Mouse (Mus musculus) forebrain, embryonic 10.5 days (tissue): ENCODE data around the gene Anp32e. TPM values are rescaled to one million over a fixed set of nuclear protein-coding genes. Genes with fewer than 3 reads are reported as not detected.
A peak's percentile ranks its signal among the peaks of the same experiment; 100 is the strongest.
"Not testable (repeated sequence)": the region's sequence is repeated elsewhere in the genome, so short reads cannot be mapped to it uniquely, and the experiment has no call there.

Experiments
- DNase-seq: peaks from one replicate; pipeline ENCODE4 v3.0.0-alpha.2; 2017; ENCODE audit warnings: low spot score; ENCODE audit errors: extremely low spot score
- H3K27ac ChIP-seq: fragments of 300-500 bp; sonication (generic); 2 replicates; pipeline ENCODE4 v1.5.1; 2016; ENCODE audit warnings: mild to moderate bottlenecking
- H3K27me3 ChIP-seq: fragments of 300-500 bp; sonication (generic); 2 replicates; pipeline ENCODE4 v1.6.1; 2016; ENCODE audit warnings: mild to moderate bottlenecking; ENCODE audit not compliant: poor library complexity, severe bottlenecking
- H3K36me3 ChIP-seq: fragments of 300-500 bp; sonication (generic); replicated peaks from 2 replicates; pipeline ENCODE4 v1.6.1; 2016; ENCODE audit warnings: mild to moderate bottlenecking, moderate library complexity
- H3K4me1 ChIP-seq: fragments of 300-500 bp; sonication (generic); 2 replicates; pipeline ENCODE4 v1.6.1; 2016
- H3K4me3 ChIP-seq: fragments of 300-500 bp; sonication (generic); 2 replicates; pipeline ENCODE4 v1.5.1; 2016; ENCODE audit warnings: mild to moderate bottlenecking, moderate library complexity
- H3K9me3 ChIP-seq: fragments of 300-500 bp; sonication (generic); 2 replicates; pipeline ENCODE4 v1.6.1; 2016; ENCODE audit warnings: mild to moderate bottlenecking, moderate library complexity
- WGBS: fragments of 180-500 bp; shearing (Covaris S2); methylation state at CpG from one replicate; pipeline ENCODE4 v1.1.7; 2016; 5-methylcytosine and 5-hydroxymethylcytosine counted together
- polyA plus RNA-seq: library from polyadenylated mRNA; unstranded; fragments of >200 nt; fragmentation: Nextera tagmentation; extraction: Ambion mirVana; gene quantifications from 2 replicates; pipeline ENCODE4 v1.2.1, GENCODE M21; 2016

The Anp32e gene
- polyA plus RNA-seq, 1 experiment from 2014 or later: 421 TPM

GRCm38 (mm10) chr3:95907613-95908012 is 21.4 kb upstream of the Anp32e start:
- H3K4me3 ChIP-seq: no peak overlapping the region
- peaks cover 48% of the 10 kb centered on the region for H3K4me1 ChIP-seq
- DNase-seq: no peak
- H3K27ac ChIP-seq: no peak overlapping the region
- H3K9me3 ChIP-seq: no peaks in the 10 kb centered on the region
- H3K27me3 ChIP-seq: peaks cover 11% of the 10 kb centered on the region
- H3K36me3 ChIP-seq: no peaks in the 10 kb centered on the region
- 48% methylated on average over 4 of the region's 4 CpGs for WGBS

GRCm38 (mm10) chr3:95914706-95915105 is 14.3 kb upstream of the Anp32e start:
- H3K4me3 ChIP-seq: no peak overlapping the region
- no peak overlapping the region for H3K27ac ChIP-seq
- no peaks in the 10 kb centered on the region for H3K4me1 ChIP-seq
- no peaks in the 10 kb centered on the region for H3K9me3 ChIP-seq
- no peaks in the 10 kb centered on the region for H3K36me3 ChIP-seq
- 90% methylated on average over 4 of the region's 4 CpGs for WGBS
- no peak for DNase-seq
- no peaks in the 10 kb centered on the region for H3K27me3 ChIP-seq

DNA sequence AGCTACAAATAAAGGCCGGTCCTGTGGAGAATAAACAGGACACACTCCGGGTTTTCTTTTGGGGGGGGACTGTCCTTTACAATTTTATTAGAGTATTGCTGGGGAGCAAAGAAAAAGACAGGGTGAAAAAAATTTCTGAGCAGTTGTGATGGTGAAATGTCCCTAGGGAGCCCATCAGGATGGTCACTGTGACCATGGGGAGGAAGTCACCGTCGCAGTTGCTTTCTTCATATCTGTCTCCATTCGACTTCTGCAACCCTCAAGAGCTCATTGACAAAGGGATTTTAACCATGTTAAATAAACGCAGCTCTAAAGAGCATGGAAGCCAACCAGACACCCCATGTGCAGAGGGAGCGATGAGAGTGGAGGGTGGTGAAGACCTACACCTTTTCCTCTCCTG is 12.3 kb upstream of the Anp32e start:
- H3K4me3 ChIP-seq: no peak overlapping the region
- H3K27me3 ChIP-seq: no peaks in the 10 kb centered on the region
- DNase-seq: no peak
- peaks cover 4% of the 10 kb centered on the region; the same call in 1 of the 2 replicates for H3K4me1 ChIP-seq
- WGBS: 78% methylated on average over 7 of the region's 7 CpGs
- H3K9me3 ChIP-seq: no peaks in the 10 kb centered on the region
- no peak overlapping the region for H3K27ac ChIP-seq
- no peaks in the 10 kb centered on the region for H3K36me3 ChIP-seq

DNA sequence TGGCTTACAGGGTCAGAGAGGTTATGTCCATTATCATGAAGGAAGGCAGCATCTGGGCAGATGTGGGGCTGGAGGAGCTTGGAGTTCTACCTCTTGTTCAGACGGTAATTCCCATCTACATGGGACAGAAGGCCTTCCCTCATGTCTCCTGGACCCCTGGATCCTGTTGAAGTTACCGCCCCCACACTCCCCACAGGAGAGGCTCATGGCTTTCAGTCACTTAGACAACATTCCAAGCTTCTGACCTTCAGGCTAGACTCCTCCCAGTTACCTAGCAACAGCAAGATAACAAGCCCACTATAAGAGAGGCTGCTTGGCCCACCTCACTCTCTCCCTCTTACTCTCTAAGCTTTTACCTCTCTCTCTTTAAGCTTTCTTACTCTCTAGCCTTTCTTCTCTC is 8.5 kb upstream of the Anp32e start:
- DNase-seq, H3K9me3 ChIP-seq, H3K27ac ChIP-seq, H3K4me1 ChIP-seq, H3K4me3 ChIP-seq, H3K27me3 ChIP-seq, H3K36me3 ChIP-seq: not testable (repeated sequence)
- WGBS: 70% methylated on average over 2 of the region's 2 CpGs

GRCm38 (mm10) chr3:95923429-95923828 is 5.6 kb upstream of the Anp32e start:
- not testable (repeated sequence) for H3K4me1 ChIP-seq, H3K36me3 ChIP-seq, H3K27me3 ChIP-seq, H3K9me3 ChIP-seq, H3K4me3 ChIP-seq, H3K27ac ChIP-seq, DNase-seq
- WGBS: 91% methylated on average over 7 of the region's 7 CpGs

- Histone ChIP-seq H3K27ac (no peak overlapping the region), H3K9me3 (no peaks in the 10 kb centered on the region), H3K27me3 (no peaks in the 10 kb centered on the region), H3K4me3 (no peak overlapping the region), H3K36me3 (no peaks in the 10 kb centered on the region), H3K4me1 (peaks cover 4% of the 10 kb centered on the region; the same call in 1 of the 2 replicates)
- DNase-seq: no peak
- 80% methylated on average over 4 of the region's 4 CpGs for WGBS
These were observed 4.9 kb upstream of the Anp32e start for GRCm38 (mm10) chr3:95924185-95924584.

- H3K9me3 ChIP-seq: no peaks in the 10 kb centered on the region
- no peaks in the 10 kb centered on the region for H3K27me3 ChIP-seq
- H3K4me3 ChIP-seq: no peak overlapping the region
- peaks cover 6% of the 10 kb centered on the region; the same call in 1 of the 2 replicates for H3K4me1 ChIP-seq
- DNase-seq: no peak
- no peaks in the 10 kb centered on the region for H3K36me3 ChIP-seq
- no peak overlapping the region for H3K27ac ChIP-seq
- WGBS: 88% methylated on average over 5 of the region's 5 CpGs
These were observed 4.0 kb upstream of the Anp32e start for GRCm38 (mm10) chr3:95925087-95925486.

DNA sequence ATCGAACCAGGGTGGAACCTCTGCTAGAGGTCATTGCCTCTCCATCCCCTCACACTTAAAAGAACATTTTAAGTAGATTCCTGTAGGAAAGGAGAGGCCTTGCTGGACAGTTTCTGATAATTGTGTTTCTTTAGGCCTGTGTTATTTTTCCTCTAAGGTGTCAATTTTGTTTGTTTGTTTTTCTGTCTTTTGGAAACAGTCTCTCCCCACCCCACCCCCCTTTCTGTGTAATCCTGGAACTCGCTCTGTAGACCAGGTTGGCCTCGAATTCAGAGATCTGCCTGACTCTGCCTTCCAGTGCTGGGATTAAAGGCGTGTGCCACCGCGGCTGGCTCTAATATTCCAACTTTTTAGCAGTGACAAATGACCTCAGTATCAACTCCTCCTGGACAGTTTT is 787 bp upstream of the Anp32e start:
- Histone ChIP-seq H3K27ac (peak overlapping the region; percentile 99), H3K4me1 (peaks cover 25% of the 10 kb centered on the region), H3K4me3 (peak overlapping the region; percentile 94), H3K27me3 (no peaks in the 10 kb centered on the region), H3K9me3 (no peaks in the 10 kb centered on the region), H3K36me3 (peaks cover 16% of the 10 kb centered on the region)
- WGBS: 82% methylated on average over 6 of the region's 6 CpGs
- no peak for DNase-seq

DNA sequence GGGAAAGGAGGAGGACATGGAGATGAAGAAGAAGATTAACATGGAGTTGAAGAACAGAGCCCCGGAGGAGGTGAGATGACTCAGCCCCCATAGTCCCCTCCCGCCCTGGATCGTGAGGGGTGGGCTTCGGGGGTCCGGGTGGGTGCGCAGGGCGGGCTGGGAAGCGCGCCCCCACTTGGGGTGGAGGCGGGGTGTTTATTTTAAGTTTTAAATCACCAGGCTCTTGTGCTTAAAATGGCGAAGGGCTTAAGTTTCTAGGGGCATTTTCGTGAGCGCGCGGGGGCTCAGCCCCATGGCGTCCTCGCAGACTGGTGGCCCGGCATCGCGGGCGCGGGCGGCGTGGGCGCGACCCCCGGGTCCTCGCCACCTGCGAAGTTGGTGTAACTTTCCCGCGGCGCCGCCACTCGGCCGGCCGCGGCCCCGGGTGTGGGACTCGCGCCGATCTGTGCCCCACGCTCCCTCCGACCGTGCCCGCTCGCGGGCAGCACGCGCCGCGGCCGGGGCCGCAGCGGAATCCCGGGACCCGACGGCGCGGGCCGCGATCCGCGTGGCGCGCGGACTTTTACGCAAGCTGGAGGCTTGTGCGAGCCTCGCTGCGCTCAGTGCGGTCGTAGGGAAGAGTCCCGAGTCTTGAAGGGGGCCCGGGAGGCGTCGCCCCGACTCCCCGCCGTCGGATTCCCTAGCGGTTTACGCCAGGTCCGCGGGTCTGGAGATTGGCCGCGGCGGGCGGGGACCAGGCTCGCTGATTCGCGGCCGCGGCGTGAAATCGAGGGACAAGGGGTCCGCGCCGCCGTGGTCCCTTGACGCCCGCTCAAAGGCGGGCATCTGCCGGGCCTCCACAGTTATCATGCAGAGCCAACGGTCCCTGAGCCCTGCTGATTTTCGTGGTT is 780 bp downstream of the Anp32e start:
- under 1% methylated on average over 105 of the region's 105 CpGs for WGBS
- DNase-seq: peak; percentile 61
- peak overlapping the region; percentile 99 for H3K27ac ChIP-seq
- H3K4me1 ChIP-seq: peaks cover 25% of the 10 kb centered on the region
- H3K36me3 ChIP-seq: peaks cover 32% of the 10 kb centered on the region
- H3K27me3 ChIP-seq: no peaks in the 10 kb centered on the region
- H3K4me3 ChIP-seq: peak overlapping the region; percentile 94
- H3K9me3 ChIP-seq: no peaks in the 10 kb centered on the region

- peaks cover 25% of the 10 kb centered on the region for H3K4me1 ChIP-seq
- H3K36me3 ChIP-seq: peaks cover 38% of the 10 kb centered on the region
- no peaks in the 10 kb centered on the region for H3K9me3 ChIP-seq
- 10% methylated on average over 5 of the region's 5 CpGs for WGBS
- H3K27ac ChIP-seq: peak overlapping the region; percentile 99
- peak overlapping the region; percentile 94 for H3K4me3 ChIP-seq
- no peaks in the 10 kb centered on the region for H3K27me3 ChIP-seq
- DNase-seq: no peak
These were observed 1.4 kb downstream of the Anp32e start for GRCm38 (mm10) chr3:95930471-95930789.

GRCm38 (mm10) chr3:95931471-95931870 is 2.4 kb downstream of the Anp32e start:
- H3K9me3 ChIP-seq: no peaks in the 10 kb centered on the region
- WGBS: 91% methylated on average over 1 of the region's 1 CpGs
- no peaks in the 10 kb centered on the region for H3K27me3 ChIP-seq
- no peak overlapping the region for H3K27ac ChIP-seq
- peaks cover 25% of the 10 kb centered on the region for H3K4me1 ChIP-seq
- H3K4me3 ChIP-seq: peak overlapping the region; percentile 94; the same call in 1 of the 2 replicates
- peaks cover 47% of the 10 kb centered on the region for H3K36me3 ChIP-seq
- DNase-seq: no peak

DNA sequence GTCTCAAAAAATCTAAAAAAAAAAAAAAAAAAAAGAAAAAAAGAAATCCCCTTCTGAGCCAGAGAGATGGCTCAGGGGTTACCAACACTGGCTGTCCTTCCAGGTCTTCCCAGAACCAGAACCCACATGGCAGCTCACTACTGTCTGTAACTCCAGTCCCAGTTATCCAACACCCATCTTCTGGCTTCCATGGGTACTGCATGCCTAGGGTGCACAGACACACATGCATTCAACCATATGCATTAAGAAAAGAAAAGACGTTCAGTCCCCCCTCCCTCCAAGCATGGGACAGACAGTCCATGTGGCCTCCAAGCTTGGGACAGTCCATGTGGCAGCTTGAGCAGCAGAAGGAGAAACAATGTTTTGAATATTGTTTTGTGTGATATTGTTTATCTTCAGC is 3.1 kb downstream of the Anp32e start:
- DNase-seq: no peak
- H3K27me3 ChIP-seq: no peaks in the 10 kb centered on the region
- peaks cover 53% of the 10 kb centered on the region for H3K36me3 ChIP-seq
- WGBS: 63% methylated on average over 1 of the region's 1 CpGs
- no peak overlapping the region for H3K27ac ChIP-seq
- no peaks in the 10 kb centered on the region for H3K9me3 ChIP-seq
- peaks cover 25% of the 10 kb centered on the region for H3K4me1 ChIP-seq
- peak overlapping the region; percentile 20; the same call in 1 of the 2 replicates for H3K4me3 ChIP-seq

- peaks cover 25% of the 10 kb centered on the region for H3K4me1 ChIP-seq
- no peaks in the 10 kb centered on the region for H3K9me3 ChIP-seq
- DNase-seq: no peak
- no peak overlapping the region for H3K27ac ChIP-seq
- H3K4me3 ChIP-seq: peak overlapping the region; percentile 20; the same call in 1 of the 2 replicates
- peaks cover 58% of the 10 kb centered on the region for H3K36me3 ChIP-seq
- WGBS: 94% methylated on average over 7 of the region's 7 CpGs
- no peaks in the 10 kb centered on the region for H3K27me3 ChIP-seq
These were observed 3.5 kb downstream of the Anp32e start for GRCm38 (mm10) chr3:95932566-95932965.
